Mouse (Mus musculus) megakaryocyte, embryonic 14.5 days (primary cell): Measurements from ENCODE around the gene Pde4d.

ENCODE experiments used
- FLI1 ChIP-seq: IDR thresholded peaks from 2 replicates; pipeline ENCODE4 v1.6.1; 2012; ENCODE audit warnings: low read length, inconsistent platforms, mixed read lengths
- GATA1 ChIP-seq: IDR thresholded peaks from 3 replicates; pipeline ENCODE4 v1.6.1; 2012; ENCODE audit warnings: mixed read lengths, low read length, inconsistent platforms, borderline replicate concordance

GRCm38 (mm10) chr13:108820487-108820886, 370.7 kb downstream of the Pde4d start:
- TF ChIP-seq GATA1 (no peak), FLI1 (no peak)
